Mouse (Mus musculus) neural tube, embryonic 14.5 days (tissue): ENCODE measurements around the gene Rgs21. TPM values are rescaled to one million over a fixed set of nuclear protein-coding genes. Genes with fewer than 3 reads are reported as not detected.

Experiments
- ATAC-seq: fragments of 200-750 bp; cut with Nextera tagmentation; 2 replicates; pipeline ENCODE4 v1.8.0; 2017; ENCODE audit warnings: low read depth, mild to moderate bottlenecking, moderate TSS enrichment, moderate library complexity
- H3K27ac ChIP-seq: fragments of 300-500 bp; sonication (generic); 2 replicates; pipeline ENCODE4 v1.5.1; 2014; ENCODE audit warnings: low read depth, mild to moderate bottlenecking, control low read depth, low read length, moderate library complexity, mixed read lengths
- H3K27me3 ChIP-seq: fragments of 300-500 bp; sonication (generic); 2 replicates; pipeline ENCODE4 v1.6.1; 2014; ENCODE audit warnings: low read length; ENCODE audit not compliant: control insufficient read depth, insufficient read depth
- H3K36me3 ChIP-seq: fragments of 300-500 bp; sonication (generic); 2 replicates; pipeline ENCODE4 v1.6.1; 2014; ENCODE audit warnings: low read length, mixed read lengths; ENCODE audit not compliant: control insufficient read depth, insufficient read depth
- H3K4me1 ChIP-seq: fragments of 300-500 bp; sonication (generic); 2 replicates; pipeline ENCODE4 v1.6.1; 2014; ENCODE audit warnings: low read length; ENCODE audit not compliant: control insufficient read depth, insufficient read depth
- H3K4me2 ChIP-seq: fragments of 300-500 bp; sonication (generic); 2 replicates; pipeline ENCODE4 v1.6.1; 2014; ENCODE audit warnings: mild to moderate bottlenecking, low read depth, low read length, control low read depth
- H3K4me3 ChIP-seq: fragments of 300-500 bp; sonication (generic); 2 replicates; pipeline ENCODE4 v1.5.1; 2014; ENCODE audit warnings: low read depth, low read length, control low read depth, mixed read lengths
- H3K9ac ChIP-seq: fragments of 300-500 bp; sonication (generic); replicated peaks from 2 replicates; pipeline ENCODE4 v1.6.1; 2014; ENCODE audit warnings: low read depth, mild to moderate bottlenecking, control low read depth, low read length, mixed read lengths
- H3K9me3 ChIP-seq: fragments of 300-500 bp; sonication (generic); 2 replicates; pipeline ENCODE4 v1.6.1; 2016; ENCODE audit warnings: low read length; ENCODE audit not compliant: control insufficient read depth
- WGBS: fragments of 180-500 bp; shearing (Covaris S2); extraction: QIAGEN DNeasy Blood & Tissue Kit; methylation state at CpG from one replicate; pipeline ENCODE4 v1.1.7; 2014; 5-methylcytosine and 5-hydroxymethylcytosine counted together
- polyA plus RNA-seq: library from polyadenylated mRNA; unstranded; fragments of >200 nt; fragmentation: Nextera tagmentation; extraction: Ambion mirVana; gene quantifications from 2 replicates; pipeline ENCODE4 v1.2.1, GENCODE M21; 2014

The Rgs21 gene
- polyA plus RNA-seq, 1 experiment from 2014 or later, result not detected

DNA sequence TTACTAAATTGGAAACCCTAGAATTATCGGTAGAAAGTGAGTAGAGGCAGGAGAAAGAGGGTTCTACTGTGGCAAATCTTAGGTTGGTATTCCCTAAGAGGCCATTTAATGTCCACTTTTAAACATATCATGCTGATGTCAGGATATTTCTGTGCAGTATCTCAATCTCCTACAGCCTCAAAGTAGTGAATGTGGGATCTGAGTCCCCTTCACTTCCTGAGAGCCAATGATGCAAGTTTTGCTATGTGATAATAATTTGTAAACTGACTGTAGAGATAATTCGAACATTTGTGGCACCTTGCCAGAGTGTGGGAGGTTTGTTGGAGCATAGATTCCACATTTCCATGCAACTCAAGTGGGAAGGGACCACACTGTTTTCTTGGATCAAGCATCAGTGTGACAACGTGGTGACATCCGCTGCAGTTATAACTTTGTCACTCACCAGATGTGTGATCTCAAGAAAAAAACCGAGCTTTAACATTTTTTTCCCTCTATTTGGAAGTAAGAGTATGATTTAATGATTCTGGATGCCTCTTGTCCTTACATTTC, 49.5 kb downstream of the Rgs21 start:
- no peak for ATAC-seq

DNA sequence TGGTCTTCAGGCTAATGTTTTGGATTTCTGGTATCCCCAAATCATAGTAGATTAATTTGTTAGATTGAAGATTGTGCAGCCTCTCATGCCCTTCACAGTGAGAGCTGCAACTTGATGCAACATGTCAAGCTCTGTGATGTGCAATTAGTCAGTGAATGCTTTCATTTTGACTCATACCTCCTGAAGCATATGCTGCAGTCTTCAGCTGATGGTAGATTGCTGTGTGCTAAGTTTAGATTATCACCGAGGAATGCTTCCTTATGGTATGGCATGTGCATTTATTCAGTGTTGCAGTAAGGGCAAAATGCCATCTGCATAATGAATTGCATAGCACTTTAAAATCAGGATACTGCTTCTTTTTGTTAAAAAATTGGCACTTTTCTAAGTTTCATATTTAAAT, 65.2 kb downstream of the Rgs21 start:
- ATAC-seq, result no peak

More for the DNA sequence above, 49.5 kb downstream of the Rgs21 start:
- Histone ChIP-seq H3K27me3 (no peaks in the 10 kb centered on the region), H3K27ac (no peak overlapping the region), H3K4me1 (no peaks in the 10 kb centered on the region), H3K4me3 (no peak overlapping the region), H3K9me3 (no peaks in the 10 kb centered on the region), H3K36me3 (no peaks in the 10 kb centered on the region), H3K4me2 (no peak overlapping the region), H3K9ac (no peak overlapping the region)
- 86% methylated on average over 5 of the region's 5 CpGs for WGBS

DNA sequence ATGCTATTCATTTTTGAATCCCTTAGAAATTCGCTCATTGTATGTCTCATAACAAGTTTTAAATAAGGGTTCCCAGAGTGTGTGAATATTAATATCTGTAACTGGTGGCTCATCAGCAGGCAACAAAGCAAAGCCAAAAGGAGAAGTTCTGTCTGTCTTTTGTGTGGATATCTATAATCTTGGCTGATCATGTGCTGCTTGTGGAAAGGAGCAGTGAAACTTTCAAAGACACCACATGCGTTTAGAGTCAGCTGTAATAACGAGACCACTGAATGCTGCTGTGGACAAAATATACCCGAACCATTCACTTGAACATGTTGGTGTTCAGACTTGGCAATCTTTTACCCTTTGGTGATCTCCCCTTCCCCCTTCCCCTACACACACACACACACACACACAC, 67.0 kb downstream of the Rgs21 start:
- Histone ChIP-seq H3K4me3 (no peak overlapping the region), H3K9ac (no peak overlapping the region), H3K36me3 (no peaks in the 10 kb centered on the region), H3K27me3 (no peaks in the 10 kb centered on the region), H3K4me1 (no peaks in the 10 kb centered on the region), H3K27ac (no peak overlapping the region), H3K9me3 (no peaks in the 10 kb centered on the region), H3K4me2 (no peak overlapping the region)
- ATAC-seq, result no peak
- WGBS, result 88% methylated on average over 4 of the region's 4 CpGs

More for the DNA sequence above, 65.2 kb downstream of the Rgs21 start:
- Histone ChIP-seq H3K9ac (no peak overlapping the region), H3K4me3 (no peak overlapping the region), H3K4me2 (no peak overlapping the region), H3K36me3 (no peaks in the 10 kb centered on the region), H3K27ac (no peak overlapping the region), H3K9me3 (no peaks in the 10 kb centered on the region), H3K4me1 (no peaks in the 10 kb centered on the region), H3K27me3 (no peaks in the 10 kb centered on the region)
- WGBS, result 79% methylated on average over 1 of the region's 1 CpGs

DNA sequence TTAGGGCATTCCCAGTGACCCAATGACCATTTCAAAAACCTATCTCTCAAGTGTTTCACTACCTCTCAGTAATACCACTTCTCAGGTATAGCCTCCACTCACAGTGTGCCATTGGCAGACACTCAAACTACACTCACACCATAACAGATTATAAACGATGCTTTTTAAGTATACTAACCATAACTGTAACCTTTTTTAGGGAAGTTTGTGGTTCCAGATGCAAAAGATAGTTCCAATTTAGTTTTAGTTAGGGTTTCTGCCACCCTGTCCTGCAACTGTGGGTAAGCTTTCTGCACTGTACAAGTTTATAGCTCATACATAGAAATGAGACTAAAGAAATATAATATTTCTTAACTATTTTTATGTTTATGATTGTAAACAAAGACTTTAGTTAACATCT, 67.7 kb downstream of the Rgs21 start:
- ATAC-seq, result no peak
- H3K9ac ChIP-seq, result no peak overlapping the region
- H3K4me1 ChIP-seq, result no peaks in the 10 kb centered on the region
- no peak overlapping the region for H3K4me3 ChIP-seq
- no peaks in the 10 kb centered on the region for H3K9me3 ChIP-seq
- no peak overlapping the region for H3K4me2 ChIP-seq
- H3K27me3 ChIP-seq, result no peaks in the 10 kb centered on the region
- no peaks in the 10 kb centered on the region for H3K36me3 ChIP-seq
- WGBS, result 85% methylated on average over 1 of the region's 1 CpGs
- no peak overlapping the region for H3K27ac ChIP-seq

DNA sequence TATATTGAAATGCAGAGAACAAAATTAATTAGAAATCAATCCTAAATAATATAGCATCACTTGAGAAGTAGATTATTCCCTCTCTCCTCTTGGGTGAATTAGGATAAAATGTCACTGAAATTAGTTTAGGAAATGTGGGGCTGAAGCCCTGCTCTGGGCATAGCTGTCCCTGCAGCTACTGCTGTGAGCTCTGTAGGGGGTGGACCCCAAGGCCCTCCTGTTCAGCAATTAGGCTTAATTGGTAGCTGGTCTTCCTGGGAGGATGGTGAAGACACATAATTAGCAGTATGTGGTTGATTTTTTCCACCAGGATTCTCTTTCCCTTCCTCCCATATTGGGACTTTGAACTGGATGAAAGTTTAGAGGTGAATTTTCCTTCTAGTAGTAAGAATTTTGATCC, 68.7 kb downstream of the Rgs21 start:
- H3K27ac ChIP-seq, result no peak overlapping the region
- no peak for ATAC-seq
- H3K27me3 ChIP-seq, result no peaks in the 10 kb centered on the region
- no peak overlapping the region for H3K9ac ChIP-seq
- no peak overlapping the region for H3K4me3 ChIP-seq
- no peak overlapping the region for H3K4me2 ChIP-seq
- H3K4me1 ChIP-seq, result no peaks in the 10 kb centered on the region
- no peaks in the 10 kb centered on the region for H3K9me3 ChIP-seq
- no peaks in the 10 kb centered on the region for H3K36me3 ChIP-seq

DNA sequence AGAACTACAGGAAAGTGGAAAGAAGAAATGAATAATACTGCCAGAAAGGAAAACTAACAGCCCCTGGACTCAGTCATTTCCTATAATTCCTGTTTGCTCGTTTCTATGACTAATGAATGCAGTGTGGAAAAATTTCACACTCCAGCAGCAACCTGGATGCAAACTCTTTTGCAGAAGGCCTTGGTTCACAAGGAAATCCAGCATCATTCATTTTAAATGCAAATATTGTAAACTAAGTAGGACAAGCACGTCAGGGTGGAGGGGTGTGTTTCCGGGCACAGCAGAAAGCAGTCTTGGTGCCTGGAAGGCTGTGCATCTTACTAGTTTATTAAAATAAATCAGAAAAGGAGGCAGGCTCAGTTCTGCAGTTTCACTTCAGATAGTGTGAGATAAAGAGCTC, 69.4 kb downstream of the Rgs21 start:
- H3K27me3 ChIP-seq, result no peaks in the 10 kb centered on the region
- no peak overlapping the region for H3K4me2 ChIP-seq
- no peaks in the 10 kb centered on the region for H3K4me1 ChIP-seq
- H3K36me3 ChIP-seq, result no peaks in the 10 kb centered on the region
- H3K9me3 ChIP-seq, result no peaks in the 10 kb centered on the region
- no peak overlapping the region for H3K27ac ChIP-seq
- H3K9ac ChIP-seq, result no peak overlapping the region
- WGBS, result 58% methylated on average over 3 of the region's 3 CpGs
- no peak overlapping the region for H3K4me3 ChIP-seq
- no peak for ATAC-seq

DNA sequence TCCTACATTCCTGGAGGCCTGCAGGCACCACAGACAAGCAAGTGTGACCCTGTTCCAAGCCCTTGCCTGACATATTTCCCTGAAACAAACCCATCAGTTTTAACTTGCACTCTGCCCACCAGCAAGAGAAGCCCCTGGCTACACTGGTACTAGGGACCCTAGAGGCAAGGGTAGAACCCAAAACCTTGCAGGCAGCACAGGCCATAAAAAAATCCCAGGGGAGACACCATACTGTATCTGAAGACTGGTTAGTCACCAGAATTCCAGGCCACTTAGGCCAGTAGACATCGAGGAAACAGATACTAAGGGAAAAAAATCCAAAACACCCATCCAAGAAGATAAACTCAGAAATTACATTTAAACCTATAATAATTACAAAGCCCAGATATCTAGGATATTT, 74.1 kb downstream of the Rgs21 start:
- no peak overlapping the region for H3K9ac ChIP-seq
- ATAC-seq, result no peak

DNA sequence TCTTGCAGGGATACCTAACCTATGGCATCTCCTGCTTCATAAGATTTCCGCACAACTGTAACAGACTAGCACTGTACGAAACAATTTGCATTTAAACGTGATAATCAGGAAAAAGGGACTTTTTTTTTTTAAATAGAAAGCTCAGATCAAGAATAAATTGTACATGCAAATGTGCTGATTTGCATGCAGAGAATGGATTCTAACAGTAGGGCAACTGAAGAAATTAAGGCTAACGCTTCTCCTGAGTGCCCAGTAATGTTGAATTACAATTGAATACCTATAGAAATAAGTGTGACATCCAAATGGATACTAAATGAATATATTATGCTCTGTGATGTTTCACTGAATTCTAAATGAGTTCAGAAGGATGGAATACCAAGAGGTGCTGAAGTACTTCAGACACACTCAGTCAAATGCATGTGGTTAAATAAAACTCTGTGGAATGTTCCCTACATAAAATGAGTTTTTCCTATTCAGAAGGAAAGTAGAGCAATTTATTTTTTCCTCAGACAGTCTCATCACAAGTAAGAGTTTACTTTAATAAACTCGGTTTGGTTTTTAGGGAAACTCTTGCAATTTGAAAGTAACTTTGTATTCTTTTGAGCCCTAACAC, 79.1 kb downstream of the Rgs21 start:
- Histone ChIP-seq H3K4me1 (no peaks in the 10 kb centered on the region), H3K36me3 (no peaks in the 10 kb centered on the region)
- 64% methylated on average over 5 of the region's 5 CpGs for WGBS

More for the DNA sequence above, 74.1 kb downstream of the Rgs21 start:
- Histone ChIP-seq H3K27ac (no peak overlapping the region), H3K36me3 (no peaks in the 10 kb centered on the region), H3K4me1 (no peaks in the 10 kb centered on the region), H3K4me3 (no peak overlapping the region), H3K4me2 (no peak overlapping the region), H3K27me3 (no peaks in the 10 kb centered on the region), H3K9me3 (no peaks in the 10 kb centered on the region)
- 94% methylated on average over 1 of the region's 1 CpGs for WGBS

More for the DNA sequence above, 79.1 kb downstream of the Rgs21 start:
- H3K4me3 ChIP-seq, result no peak overlapping the region
- no peaks in the 10 kb centered on the region for H3K9me3 ChIP-seq
- no peak overlapping the region for H3K9ac ChIP-seq
- no peak overlapping the region for H3K4me2 ChIP-seq
- H3K27ac ChIP-seq, result no peak overlapping the region
- no peak for ATAC-seq
- no peaks in the 10 kb centered on the region for H3K27me3 ChIP-seq
